Mouse (Mus musculus) heart, postnatal 10 days (tissue): ENCODE results near the gene Zfp619. TPM values are rescaled to one million over a fixed set of nuclear protein-coding genes. Genes with fewer than 3 reads are reported as not detected.
"Not testable (repeated sequence)": the region's sequence is repeated elsewhere in the genome, so short reads cannot be mapped to it uniquely, and the experiment has no call there.

ENCODE experiments used
- DNase-seq, 2 experiments: peaks; one replicate each; pipeline ENCODE4 v3.0.0; 2021
- intact Hi-C: fragments of 180-260 bp; cut with DNase I; formaldehyde crosslinking; loops from one replicate; pipeline ENCODE4 v1.15.1; 2025
- total RNA-seq, 2 experiments: library from RNA; stranded (reverse); gene quantifications; 2 replicates each; pipeline ENCODE4 v1.2.3; 2021

The Zfp619 gene
- total RNA-seq, 2 experiments from 2014 or later: 2.8 to 3.1 TPM

DNA sequence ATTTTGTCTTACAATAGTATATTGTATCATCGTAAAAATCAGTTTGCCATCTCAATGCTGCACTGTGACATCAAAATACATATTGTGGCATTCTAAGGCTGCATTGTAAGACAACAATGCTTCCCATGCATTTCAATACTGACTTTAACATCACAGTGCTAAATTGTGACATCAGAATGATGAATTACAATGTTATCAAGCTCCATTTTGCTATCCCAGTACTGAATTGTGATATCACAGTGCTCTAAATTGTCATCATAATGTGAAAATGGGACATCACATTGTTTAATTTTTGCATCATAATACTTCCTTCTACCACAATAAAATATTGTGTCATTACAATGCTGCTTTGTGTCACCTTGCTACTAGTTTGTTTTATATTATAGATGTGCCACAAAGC lies 70.5 kb downstream of the Zfp619 start:
- no peak for DNase-seq
- intact Hi-C loops: loop anchor here (5.0 kb wide), 1 partner anchor 36 kb away; no protein-coding TSS in a partner anchor

DNA sequence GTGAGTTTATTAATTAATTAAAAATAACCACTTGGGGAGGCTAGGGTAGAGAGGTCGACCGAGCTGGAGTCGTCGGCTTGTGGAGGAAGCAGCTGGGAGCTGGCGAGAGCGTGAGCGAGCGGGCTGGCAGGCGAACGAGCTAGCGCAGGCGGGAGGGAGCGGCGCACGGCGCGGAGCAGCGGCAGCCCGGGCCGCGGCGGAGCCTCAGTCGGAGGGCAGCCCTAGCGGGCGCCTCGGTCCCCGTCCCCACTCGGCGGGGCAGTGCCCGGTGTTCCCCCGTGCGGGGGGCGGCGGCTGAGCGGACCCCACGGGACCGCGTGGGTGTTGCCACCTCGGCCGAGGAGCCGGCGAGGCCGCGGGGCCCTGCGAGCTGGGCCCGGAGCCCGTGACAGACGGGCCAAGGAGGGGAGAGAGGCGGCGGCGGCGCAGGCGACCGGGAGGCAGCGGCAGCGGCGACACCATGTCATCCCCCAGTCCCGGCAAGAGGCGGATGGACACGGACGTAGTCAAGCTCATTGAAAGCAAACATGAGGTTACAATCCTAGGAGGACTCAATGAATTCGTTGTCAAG lies 71.0 kb downstream of the Zfp619 start:
- DNase-seq: peak; percentile 34 to 39
- intact Hi-C loops: loop anchor here (5.0 kb wide), 1 partner anchor 36 kb away; no protein-coding TSS in a partner anchor

- not testable (repeated sequence) for DNase-seq
- intact Hi-C loops: loop anchor here (5.0 kb wide), 1 partner anchor 37 kb away; no protein-coding TSS in a partner anchor
Observed at GRCm38 (mm10) chr7:39589044-39589443, 71.5 kb downstream of the Zfp619 start.

Other genes starting within 250 kb of the Zfp619 start
- not detected for gene Gm5114, start 104.6 kb upstream of the Zfp619 start, total RNA-seq